Mouse (Mus musculus): ENCODE measurements around the gene Olfr1373. TPM values are rescaled to one million over a fixed set of nuclear protein-coding genes. Genes with fewer than 3 reads are reported as not detected.

The Olfr1373 gene
- polyA plus RNA-seq, 1 experiment from 2014 or later = not detected

GRCm38 (mm10) chr11:52097016-52097415 is 48.3 kb downstream of the Olfr1373 start:
- Histone ChIP-seq H3K9me3 (ENCODE audit: control insufficient read depth, low read length) (no peaks in the 10 kb centered on the region), H3K27ac (replicated peaks in 1 of 2; ENCODE audit: control insufficient read depth in 1 of 2, insufficient read depth in 1 of 2, low read depth in 2 of 2, low read length in 2 of 2) (no peak overlapping the region), H3K4me3 (ENCODE audit: control insufficient read depth in 1 of 2, insufficient read depth in 1 of 2, low read depth in 1 of 2, low read length in 2 of 2) (no peak overlapping the region), H3K4me2 (ENCODE audit: low read length) (no peak overlapping the region), H3K9ac (ENCODE audit: low read length) (no peak overlapping the region), H3K27me3 (ENCODE audit: control insufficient read depth, insufficient read depth, low read length) (no peaks in the 10 kb centered on the region), H3K4me1 (ENCODE audit: control insufficient read depth in 2 of 2, insufficient read depth in 2 of 2, low read length in 2 of 2) (peaks cover 8 to 30% of the 10 kb centered on the region in 2 experiments), H3K36me3 (ENCODE audit: control insufficient read depth, insufficient read depth, low read length) (no peaks in the 10 kb centered on the region)
- no peak for ATAC-seq (ENCODE audit: insufficient number of reproducible peaks, insufficient read depth, low FRiP score, low read depth)
- WGBS = 69% methylated on average over 3 of the region's 3 CpGs

Small RNA genes lying within 50 kb of the gene (microRNA-seq; reads per million reads assigned to microRNA genes)
- gene Gm24157 (not detected), gene Mir3061 (13.7 reads per million, percentile 26 among the genes with 10 or more reads in this experiment)

Other genes starting within 250 kb of the Olfr1373 start
- 68.5 and 69.3 TPM in 2 replicates for gene Cdkn2aipnl, start 177.9 kb downstream of the Olfr1373 start, polyA plus RNA-seq (2014; fragmentation: Nextera tagmentation; extraction: Ambion mirVana)
- 187 and 193 TPM in 2 replicates for gene Ube2b, start 144.8 kb downstream of the Olfr1373 start, polyA plus RNA-seq (2014; fragmentation: Nextera tagmentation; extraction: Ambion mirVana)
- 9.1 and 10.1 TPM in 2 replicates for gene Cdkl3, start 141.3 kb downstream of the Olfr1373 start, polyA plus RNA-seq (2014; fragmentation: Nextera tagmentation; extraction: Ambion mirVana)
- 81.1 and 86.7 TPM in 2 replicates for gene Ppp2ca, start 46.8 kb downstream of the Olfr1373 start, polyA plus RNA-seq (2014; fragmentation: Nextera tagmentation; extraction: Ambion mirVana)
- not detected in 2 replicates for gene Olfr1371, start 68.5 kb upstream of the Olfr1373 start, polyA plus RNA-seq (2014; fragmentation: Nextera tagmentation; extraction: Ambion mirVana)
- gene Skp1a, start 86.5 kb upstream of the Olfr1373 start, polyA plus RNA-seq (2014; fragmentation: Nextera tagmentation; extraction: Ambion mirVana) = 468 and 534 TPM in 2 replicates
- gene Tcf7, start 137.5 kb upstream of the Olfr1373 start, polyA plus RNA-seq (2014; fragmentation: Nextera tagmentation; extraction: Ambion mirVana) = 2.2 and 2.5 TPM in 2 replicates
- 409 and 422 TPM in 2 replicates for gene Vdac1, start 215.3 kb upstream of the Olfr1373 start, polyA plus RNA-seq (2014; fragmentation: Nextera tagmentation; extraction: Ambion mirVana)